Mouse (Mus musculus): ENCODE measurements around the gene Gm17416. TPM values are rescaled to one million over a fixed set of nuclear protein-coding genes. Genes with fewer than 3 reads are reported as not detected.
A peak's percentile ranks its signal among the peaks of the same experiment; 100 is the strongest.

Gm17416 gene
- total RNA-seq, 2 experiments from 2014 or later: not detected

- DNase-seq (ENCODE audit: low spot score in 2 of 2): peak in 1 of 2 experiments; percentile 48
Measured at GRCm38 (mm10) chr2:152604057-152604456, 34.9 kb downstream of the Gm17416 start, which contains the start of gene Defb36. Gene Defb36 (plus strand): TSS chr2:152604327.

- no peak for DNase-seq (ENCODE audit: low spot score in 2 of 2)
Measured at GRCm38 (mm10) chr2:152607746-152608145, 38.6 kb downstream of the Gm17416 start.

- DNase-seq (ENCODE audit: low spot score in 2 of 2): no peak
Measured at GRCm38 (mm10) chr2:152608719-152609118, 39.6 kb downstream of the Gm17416 start.

- DNase-seq (ENCODE audit: low spot score in 2 of 2): no peak
Measured at GRCm38 (mm10) chr2:152612193-152612592, 43.1 kb downstream of the Gm17416 start.

- peak in 1 of 2 experiments; percentile 48 for DNase-seq (ENCODE audit: low spot score in 2 of 2)
Measured at GRCm38 (mm10) chr2:152615563-152615962, 46.4 kb downstream of the Gm17416 start.

- no peak for DNase-seq (ENCODE audit: low spot score in 2 of 2)
Measured at GRCm38 (mm10) chr2:152616470-152616869, 47.3 kb downstream of the Gm17416 start.

GRCm38 (mm10) chr2:152617374-152617773 lies 48.2 kb downstream of the Gm17416 start:
- no peak for DNase-seq (ENCODE audit: low spot score in 2 of 2)

Other genes starting within 250 kb of the Gm17416 start
- 10 to 100 TPM; 60.1 to 67.8 TPM for gene Rbck1, start 236.7 kb upstream of the Gm17416 start, total RNA-seq (2021)
- 1 to 10 TPM; 1.4 to 1.7 TPM for gene Trib3, start 225.3 kb upstream of the Gm17416 start, total RNA-seq (2021)
- gene Nrsn2, start 192.7 kb upstream of the Gm17416 start, total RNA-seq (2021): under 1 TPM in 1 of 2 experiments, not detected in 1; 0.23 TPM
- 10 to 100 TPM; 17.6 TPM for gene Sox12, start 171.3 kb upstream of the Gm17416 start, total RNA-seq (2021)
- 10 to 100 TPM; 12.3 to 13.6 TPM for gene Zcchc3, start 154.3 kb upstream of the Gm17416 start, total RNA-seq (2021)
- under 1 TPM; 0.15 to 0.18 TPM for gene 6820408C15Rik, start 153.8 kb upstream of the Gm17416 start, total RNA-seq (2021)
- gene Defb23, start 104.7 kb upstream of the Gm17416 start, total RNA-seq (2021): not detected
- not detected for gene Defb20, start 92.3 kb upstream of the Gm17416 start, total RNA-seq (2021)
- gene Defb22, start 79.2 kb upstream of the Gm17416 start, total RNA-seq (2021): not detected
- not detected for gene Defb26, start 57.6 kb upstream of the Gm17416 start, total RNA-seq (2021)
- gene Defb28, start 51.1 kb upstream of the Gm17416 start, total RNA-seq (2021): not detected
- not detected for gene Defb29, start 29.2 kb upstream of the Gm17416 start, total RNA-seq (2021)
- gene Defb21, start 3.4 kb downstream of the Gm17416 start, total RNA-seq (2021): not detected
- not detected for gene Defb19, start 11.0 kb downstream of the Gm17416 start, total RNA-seq (2021)
- not detected for gene Defb45, start 30.1 kb downstream of the Gm17416 start, total RNA-seq (2021)
- gene Defb36, start 35.0 kb downstream of the Gm17416 start, total RNA-seq (2021): not detected
- gene Defb25, start 53.7 kb downstream of the Gm17416 start, total RNA-seq (2021): 1 to 10 TPM; 2.2 to 5.5 TPM
- gene Rem1, start 57.6 kb downstream of the Gm17416 start, total RNA-seq (2021): 10 to 100 TPM; 15.1 to 16.2 TPM
- 10 to 100 TPM; 84.8 to 88.2 TPM for gene H13, start 100.1 kb downstream of the Gm17416 start, total RNA-seq (2021)
- gene Mcts2, start 117.7 kb downstream of the Gm17416 start, total RNA-seq (2021): 10 to 100 TPM; 16.4 to 20.2 TPM
- gene Id1, start 166.9 kb downstream of the Gm17416 start, total RNA-seq (2021): 10 to 100 TPM; 27.7 to 29.4 TPM
- 1 to 10 TPM; 4.9 to 5.6 TPM for gene Cox4i2, start 184.8 kb downstream of the Gm17416 start, total RNA-seq (2021)